Mouse (Mus musculus) adrenal gland, adult (tissue): ENCODE results near the gene Fsd1l.
A peak's percentile ranks its signal among the peaks of the same experiment; 100 is the strongest.

ENCODE experiments used
- DNase-seq, 2 experiments: peaks; one replicate each; pipeline ENCODE4 v3.0.0; 2022 to 2023; ENCODE audit warnings: low spot score in 1 of 2; ENCODE audit not compliant: inconsistent age in 2 of 2

Fsd1l gene

GRCm38 (mm10) chr4:53728121-53728520 is 96.8 kb downstream of the Fsd1l start:
- no peak for DNase-seq

GRCm38 (mm10) chr4:53738956-53739616 is 107.8 kb downstream of the Fsd1l start:
- peak in 1 of 2 experiments; percentile 83 for DNase-seq

DNA sequence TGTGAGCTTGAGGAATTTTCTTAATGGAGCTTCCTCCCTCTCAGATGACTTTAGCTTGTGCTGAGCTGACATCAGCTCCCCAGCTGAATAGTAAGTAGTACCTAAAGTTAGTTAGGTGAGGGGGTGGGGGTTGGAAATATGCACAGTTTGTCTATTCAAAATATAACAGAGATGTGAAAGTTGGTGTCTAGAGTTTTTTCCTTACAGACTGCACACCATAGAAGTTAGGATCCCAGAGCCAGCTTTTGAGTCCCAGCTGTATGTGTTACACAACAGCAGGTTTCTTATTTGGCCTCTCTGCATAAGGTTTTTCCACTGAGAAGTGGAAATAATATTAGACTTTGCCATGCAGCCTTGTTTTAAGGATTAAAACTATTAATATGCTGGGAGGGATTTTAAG is 118.6 kb downstream of the Fsd1l start:
- no peak for DNase-seq

- DNase-seq: no peak
These were observed 119.3 kb downstream of the Fsd1l start for GRCm38 (mm10) chr4:53750391-53751120.
